8 mouse cellular contexts compared by ENCODE assay signal in genomic region chr5:120510982-120511642, GRCm38 (mm10). TPM values are rescaled to one million over a fixed set of nuclear protein-coding genes. Genes with fewer than 3 reads are reported as not detected.
DNase-seq lines count a peak whose midpoint lies in the region; ATAC-seq lines count a peak whose summit lies in the region.

Slc8b1 (plus strand) TSS chr5:120511168.

- no peak within 1 kb of the TSS for H3K9ac ChIP-seq in hindbrain, embryonic 13.5 days

- DNase-seq in Muller cell, postnatal 12 days (ENCODE audit: inconsistent ontology term), result peak; percentile 96
- DNase-seq in cerebellum, postnatal 10 days, result peak; percentile 92 to 95
- peak; percentile 72 to 78 for DNase-seq in frontal cortex, postnatal 14 days (ENCODE audit: low spot score in 2 of 2)
- peak; percentile 64 to 73 for DNase-seq in layer of hippocampus, postnatal 25 days (ENCODE audit: extremely low spot score in 1 of 2, low spot score in 1 of 2)
- DNase-seq in lung, postnatal 25 days (ENCODE audit: low spot score), result peak; percentile 96
- DNase-seq in retina, embryonic 14.5 days (ENCODE audit: low spot score), result peak; percentile 97
- DNase-seq in thymus, postnatal 4 days, result peak; percentile 98

- peak within 1 kb of the TSS; percentile 41 for H3K4me3 ChIP-seq in hindbrain, embryonic 13.5 days

- peak; percentile 70 for ATAC-seq in hindbrain, embryonic 13.5 days (ENCODE audit: low FRiP score)

- H3K9me3 ChIP-seq in hindbrain, embryonic 13.5 days, result no peaks in the 10 kb centered on the region

- no peaks in the 10 kb centered on the region for H3K36me3 ChIP-seq in hindbrain, embryonic 13.5 days

- peaks cover 13% of the 10 kb centered on the region; the same call in 1 of the 2 replicates for H3K27me3 ChIP-seq in hindbrain, embryonic 13.5 days

- no peak within 1 kb of the TSS for H3K27ac ChIP-seq in hindbrain, embryonic 13.5 days

- H3K4me2 ChIP-seq in hindbrain, embryonic 13.5 days, result peak within 1 kb of the TSS; percentile 63

- peaks cover 53% of the 10 kb centered on the region for H3K4me1 ChIP-seq in hindbrain, embryonic 13.5 days (replicated peaks)

- WGBS in hindbrain, embryonic 13.5 days, result under 1% methylated on average over 36 of the region's 36 CpGs

RNA-seq across cellular contexts. Expression of gene Slc8b1, which starts in this region (rescaled TPM):
- 2.5 and 4.1 TPM in 2 replicates for polyA plus RNA-seq in hindbrain, embryonic 13.5 days (2015; fragmentation: Nextera tagmentation; extraction: Ambion mirVana)
- total RNA-seq in layer of hippocampus, postnatal 25 days (2021), result 10 to 100 TPM in 1 of 2 experiments, 1 to 10 TPM in 1; 6.5 to 14.3 TPM
